Mouse (Mus musculus) heart, embryonic 14.5 days (tissue): ENCODE results near the gene Cdc42bpa. TPM values are rescaled to one million over a fixed set of nuclear protein-coding genes. Genes with fewer than 3 reads are reported as not detected.

Experiments
- ATAC-seq: fragments of 200-750 bp; cut with Nextera tagmentation; 2 replicates; pipeline ENCODE4 v1.8.0; 2017; ENCODE audit warnings: low read depth, moderate TSS enrichment; ENCODE audit not compliant: insufficient number of reproducible peaks, insufficient read depth, low FRiP score
- H3K27ac ChIP-seq, 2 experiments: fragments of 200-500 bp in 1 of 2; fragments of 300-500 bp in 1 of 2; sonication (generic) in 1 of 2; replicated peaks in 1 of 2; 2 replicates each; pipeline ENCODE4 v1.5.1; 2012 to 2014; ENCODE audit warnings: low read depth in 2 of 2, low read length in 2 of 2, control low read depth in 1 of 2, mild to moderate bottlenecking in 1 of 2, mixed read lengths in 1 of 2; ENCODE audit not compliant: control insufficient read depth in 1 of 2, insufficient read depth in 1 of 2
- H3K27me3 ChIP-seq: fragments of 300-500 bp; sonication (generic); 2 replicates; pipeline ENCODE4 v1.6.1; 2014; ENCODE audit warnings: mild to moderate bottlenecking, low read length, control low read depth; ENCODE audit not compliant: control insufficient read depth, insufficient read depth
- H3K36me3 ChIP-seq: fragments of 300-500 bp; sonication (generic); 2 replicates; pipeline ENCODE4 v1.6.1; 2014; ENCODE audit warnings: mild to moderate bottlenecking, control low read depth, low read length, mixed read lengths; ENCODE audit not compliant: control insufficient read depth, insufficient read depth
- H3K4me1 ChIP-seq, 2 experiments: fragments of 200-500 bp in 1 of 2; fragments of 300-500 bp in 1 of 2; sonication (generic) in 1 of 2; 2 replicates each; pipeline ENCODE4 v1.6.1; 2012 to 2014; ENCODE audit warnings: low read length in 2 of 2, control low read depth in 1 of 2, mixed read lengths in 1 of 2; ENCODE audit not compliant: control insufficient read depth in 2 of 2, insufficient read depth in 2 of 2
- H3K4me2 ChIP-seq: fragments of 300-500 bp; sonication (generic); 2 replicates; pipeline ENCODE4 v1.6.1; 2014; ENCODE audit warnings: mild to moderate bottlenecking, low read length
- H3K4me3 ChIP-seq, 2 experiments: fragments of 200-500 bp in 1 of 2; fragments of 300-500 bp in 1 of 2; sonication (generic) in 1 of 2; 2 replicates each; pipeline ENCODE4 v1.5.1; 2012 to 2014; ENCODE audit warnings: low read length in 2 of 2, mild to moderate bottlenecking in 2 of 2, control low read depth in 1 of 2, low read depth in 1 of 2, moderate library complexity in 1 of 2; ENCODE audit not compliant: control insufficient read depth in 1 of 2, insufficient read depth in 1 of 2
- H3K9ac ChIP-seq: fragments of 300-500 bp; sonication (generic); 2 replicates; pipeline ENCODE4 v1.6.1; 2014; ENCODE audit warnings: mild to moderate bottlenecking, low read length
- H3K9me3 ChIP-seq: fragments of 300-500 bp; sonication (generic); 2 replicates; pipeline ENCODE4 v1.6.1; 2016; ENCODE audit warnings: low read length, control low read depth; ENCODE audit not compliant: control insufficient read depth
- whole genome bisulfite sequencing: fragments of 180-500 bp; shearing (Covaris S2); extraction: QIAGEN DNeasy Blood & Tissue Kit; methylation state at CpG from one replicate; pipeline ENCODE4 v1.1.7; 2014; 5-methylcytosine and 5-hydroxymethylcytosine counted together
- polyA plus RNA-seq: library from polyadenylated mRNA; unstranded; fragments of >200 nt; fragmentation: Nextera tagmentation; extraction: Ambion mirVana; gene quantifications from 2 replicates; pipeline ENCODE4 v1.2.1, GENCODE M21; 2014

The Cdc42bpa gene
- polyA plus RNA-seq, 1 experiment from 2014 or later: 14.6 TPM

- Histone ChIP-seq H3K4me2 (no peak overlapping the region), H3K36me3 (peaks cover 20% of the 10 kb centered on the region), H3K4me3 (no peak overlapping the region), H3K9ac (no peak overlapping the region), H3K27me3 (no peaks in the 10 kb centered on the region), H3K9me3 (no peaks in the 10 kb centered on the region), H3K27ac (no peak overlapping the region), H3K4me1 (no peaks in the 10 kb centered on the region)
- ATAC-seq: no peak
- 95% methylated on average over 2 of the region's 2 CpGs for WGBS
Observed at GRCm38 (mm10) chr1:180044160-180044559, 83.9 kb downstream of the Cdc42bpa start.

GRCm38 (mm10) chr1:180045172-180045571 lies 84.9 kb downstream of the Cdc42bpa start:
- Histone ChIP-seq H3K27me3 (no peaks in the 10 kb centered on the region), H3K4me2 (no peak overlapping the region), H3K36me3 (peaks cover 20% of the 10 kb centered on the region), H3K4me1 (no peaks in the 10 kb centered on the region), H3K27ac (no peak overlapping the region), H3K9me3 (no peaks in the 10 kb centered on the region), H3K4me3 (no peak overlapping the region), H3K9ac (no peak overlapping the region)
- ATAC-seq: no peak

- no peak for ATAC-seq
- no peaks in the 10 kb centered on the region for H3K27me3 ChIP-seq
- no peaks in the 10 kb centered on the region for H3K4me1 ChIP-seq
- no peak overlapping the region for H3K4me2 ChIP-seq
- no peaks in the 10 kb centered on the region for H3K9me3 ChIP-seq
- H3K4me3 ChIP-seq: no peak overlapping the region
- WGBS: 80% methylated on average over 1 of the region's 1 CpGs
- H3K27ac ChIP-seq: no peak overlapping the region
- no peak overlapping the region for H3K9ac ChIP-seq
- H3K36me3 ChIP-seq: no peaks in the 10 kb centered on the region
Observed at GRCm38 (mm10) chr1:180089176-180089575, 128.9 kb downstream of the Cdc42bpa start.

GRCm38 (mm10) chr1:180098426-180098825 lies 138.2 kb downstream of the Cdc42bpa start:
- peaks cover 22% of the 10 kb centered on the region for H3K36me3 ChIP-seq
- WGBS: 91% methylated on average over 5 of the region's 5 CpGs
- H3K27ac ChIP-seq: no peak overlapping the region
- no peak overlapping the region for H3K4me3 ChIP-seq
- H3K27me3 ChIP-seq: no peaks in the 10 kb centered on the region
- H3K9me3 ChIP-seq: no peaks in the 10 kb centered on the region
- ATAC-seq: no peak
- H3K4me2 ChIP-seq: no peak overlapping the region
- no peaks in the 10 kb centered on the region for H3K4me1 ChIP-seq
- no peak overlapping the region for H3K9ac ChIP-seq

GRCm38 (mm10) chr1:180104567-180104966 lies 144.3 kb downstream of the Cdc42bpa start:
- Histone ChIP-seq H3K4me2 (no peak overlapping the region), H3K9ac (no peak overlapping the region), H3K4me3 (no peak overlapping the region), H3K9me3 (no peaks in the 10 kb centered on the region), H3K27me3 (no peaks in the 10 kb centered on the region), H3K36me3 (peaks cover 11% of the 10 kb centered on the region; the same call in 1 of the 2 replicates), H3K27ac (no peak overlapping the region), H3K4me1 (no peaks in the 10 kb centered on the region)
- WGBS: 60% methylated on average over 3 of the region's 3 CpGs
- ATAC-seq: no peak

- 78% methylated on average over 5 of the region's 5 CpGs for WGBS
- Histone ChIP-seq H3K27ac (no peak overlapping the region), H3K36me3 (peaks cover 25% of the 10 kb centered on the region), H3K9ac (no peak overlapping the region), H3K27me3 (no peaks in the 10 kb centered on the region), H3K9me3 (no peaks in the 10 kb centered on the region), H3K4me3 (no peak overlapping the region), H3K4me1 (no peaks in the 10 kb centered on the region), H3K4me2 (no peak overlapping the region)
- ATAC-seq: no peak
Observed at GRCm38 (mm10) chr1:180109050-180109449, 148.8 kb downstream of the Cdc42bpa start.

- H3K9ac ChIP-seq: no peak overlapping the region
- H3K4me2 ChIP-seq: no peak overlapping the region
Observed at GRCm38 (mm10) chr1:180116525-180116924, 156.3 kb downstream of the Cdc42bpa start.

GRCm38 (mm10) chr1:180118233-180118632 lies 158.0 kb downstream of the Cdc42bpa start:
- Histone ChIP-seq H3K36me3 (peaks cover 18% of the 10 kb centered on the region), H3K9ac (no peak overlapping the region), H3K9me3 (no peaks in the 10 kb centered on the region), H3K4me2 (no peak overlapping the region), H3K27me3 (no peaks in the 10 kb centered on the region), H3K4me3 (no peak overlapping the region), H3K4me1 (no peaks in the 10 kb centered on the region), H3K27ac (no peak overlapping the region)
- no peak for ATAC-seq
- WGBS: 83% methylated on average over 8 of the region's 8 CpGs

More at GRCm38 (mm10) chr1:180116525-180116924, 156.3 kb downstream of the Cdc42bpa start:
- Histone ChIP-seq H3K27ac (no peak overlapping the region), H3K36me3 (peaks cover 28% of the 10 kb centered on the region), H3K27me3 (no peaks in the 10 kb centered on the region), H3K4me1 (no peaks in the 10 kb centered on the region), H3K4me3 (no peak overlapping the region), H3K9me3 (no peaks in the 10 kb centered on the region)
- 75% methylated on average over 1 of the region's 1 CpGs for WGBS
- ATAC-seq: no peak
